Mouse (Mus musculus): Measurements from ENCODE around the gene Cenpp.

DNA sequence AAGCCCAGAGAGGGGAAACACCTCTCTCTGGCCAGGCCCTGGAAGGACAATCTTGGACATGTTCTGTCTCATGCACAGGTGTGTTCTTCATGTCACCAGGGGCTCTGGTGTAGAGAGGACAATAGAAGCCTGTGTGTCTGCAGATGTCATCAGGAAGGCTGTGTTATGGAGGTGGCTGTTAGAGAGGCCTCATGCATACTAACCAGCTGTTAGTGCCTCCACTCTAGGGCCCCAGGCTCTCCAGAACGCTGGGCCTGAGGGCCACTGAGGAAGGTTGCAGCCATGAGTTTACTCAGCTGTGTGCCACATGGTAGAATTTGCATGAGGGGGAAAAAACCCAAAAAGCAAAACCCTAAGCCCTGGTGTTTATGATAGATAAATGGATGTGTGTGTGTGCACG is 185.0 kb downstream of the Cenpp start:
- TF ChIP-seq POLR2A (IDR thresholded peaks at IDR 0.05; ENCODE audit: low read depth, low read length) (no peak), CTCF (IDR thresholded peaks at IDR 0.05; ENCODE audit: extremely low read depth, insufficient read depth, insufficient read length, insufficient replicate concordance) (no peak)

All from spleen, adult 2 months (tissue).